Mouse (Mus musculus) v-Abl transformed pro-B cells (cell line): ENCODE data around the gene Gabarap.

ENCODE experiments used
- in situ Hi-C, 2 experiments: fragments of 400-800 bp; cut with MboI; formaldehyde crosslinking; loops; one replicate each; pipeline ENCODE4 v1.15.1; 2025; ENCODE audit not compliant: unreplicated experiment in 2 of 2

Gene Gabarap

DNA sequence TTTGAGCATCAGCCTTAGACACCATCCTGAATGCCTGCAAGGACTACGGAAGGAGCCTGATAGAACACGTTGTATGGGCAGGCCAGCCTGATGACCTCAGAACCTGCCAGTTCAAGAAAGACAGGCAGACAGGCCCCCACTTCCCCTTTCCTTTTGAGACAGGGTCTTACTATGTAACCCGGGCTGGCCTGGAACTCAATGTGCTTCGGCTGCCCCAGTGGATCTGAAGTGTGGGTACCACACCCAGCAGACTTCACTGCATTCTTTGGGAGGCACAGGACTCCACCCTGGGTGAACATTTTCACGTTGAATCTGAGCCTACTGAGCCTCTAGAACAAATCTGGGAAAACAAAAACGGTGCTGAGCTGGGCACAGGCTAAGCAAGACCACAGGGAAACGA, 47.2 kb downstream of the Gabarap start:
- in situ Hi-C loops, result no loop called here

DNA sequence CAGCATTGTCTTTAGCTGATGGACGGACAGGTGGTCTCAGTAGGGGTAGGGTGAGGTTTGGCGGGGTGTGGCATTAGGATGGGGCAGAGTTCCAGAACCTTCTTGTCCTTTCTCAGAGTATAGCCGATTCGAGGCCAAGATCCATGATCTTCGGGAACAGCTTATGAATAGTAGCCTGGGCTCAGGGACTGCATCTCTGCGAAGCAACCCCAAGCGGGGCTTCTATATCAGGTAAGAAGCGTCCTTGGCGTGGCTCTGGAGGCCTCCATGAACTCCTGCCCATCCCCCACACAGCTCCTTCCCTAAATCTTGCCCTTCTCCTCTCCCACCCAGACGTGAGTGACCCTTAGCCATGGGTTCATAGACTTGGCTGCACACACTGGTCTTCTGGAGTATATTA, 48.7 kb downstream of the Gabarap start:
- in situ Hi-C loops, result no loop called here

- in situ Hi-C loops, result no loop called here
Observed at GRCm38 (mm10) chr11:70040184-70040583, 49.2 kb downstream of the Gabarap start.

DNA sequence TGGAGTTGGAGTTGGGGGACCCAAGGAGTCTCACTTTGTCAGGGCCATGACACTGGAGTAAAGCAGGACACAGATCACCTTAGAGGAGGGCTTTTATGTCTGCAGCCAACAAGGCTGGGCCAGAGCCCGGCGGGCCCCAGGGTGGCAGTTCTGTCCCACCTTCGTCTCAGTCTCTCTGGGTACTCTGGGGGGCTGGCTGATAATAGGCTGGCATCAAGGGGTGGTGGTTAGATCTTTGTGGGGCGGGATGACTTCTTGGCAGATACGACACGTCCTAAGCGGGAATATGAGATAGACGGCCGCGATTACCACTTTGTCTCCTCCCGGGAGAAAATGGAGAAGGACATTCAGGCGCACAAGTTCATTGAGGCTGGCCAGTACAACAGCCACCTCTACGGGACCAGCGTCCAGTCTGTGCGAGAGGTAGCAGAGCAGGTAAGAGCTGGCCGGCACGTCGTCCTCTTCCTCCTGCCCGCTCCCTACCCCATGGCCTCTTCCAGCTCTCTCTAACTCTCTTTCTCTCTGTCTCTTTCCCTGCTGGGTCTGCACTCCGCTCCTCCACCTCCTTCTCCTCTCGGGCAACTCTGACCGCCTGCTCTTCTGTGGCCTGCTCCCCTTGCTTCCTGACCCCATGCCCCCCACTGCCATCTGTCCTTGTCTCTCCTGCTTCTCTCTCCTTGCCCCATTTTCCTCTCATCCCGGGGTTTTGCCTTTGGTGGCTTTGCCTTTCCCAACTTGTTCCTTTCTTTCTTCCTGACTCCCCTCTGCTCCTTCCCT, 51.6 kb downstream of the Gabarap start:
- in situ Hi-C loops, result no loop called here

- in situ Hi-C loops, result no loop called here
Observed at GRCm38 (mm10) chr11:70043665-70044064, 52.7 kb downstream of the Gabarap start.
